Mouse (Mus musculus) embryonic facial prominence, embryonic 14.5 days (tissue): ENCODE results near the gene Rab10. TPM values are rescaled to one million over a fixed set of nuclear protein-coding genes. Genes with fewer than 3 reads are reported as not detected.

Source experiments
- ATAC-seq: fragments of 200-750 bp; cut with Nextera tagmentation; 2 replicates; pipeline ENCODE4 v1.8.0; 2017; ENCODE audit warnings: low read depth, moderate number of reproducible peaks, moderate TSS enrichment
- DNase-seq: peaks from one replicate; pipeline ENCODE4 v3.0.0-alpha.2; 2015; ENCODE audit warnings: low spot score
- H3K27ac ChIP-seq: fragments of 300-500 bp; sonication (generic); replicated peaks from 2 replicates; pipeline ENCODE4 v1.5.1; 2014; ENCODE audit warnings: low read depth, mild to moderate bottlenecking, low read length, moderate library complexity
- H3K27me3 ChIP-seq: fragments of 300-500 bp; sonication (generic); replicated peaks from 2 replicates; pipeline ENCODE4 v1.6.1; 2014; ENCODE audit warnings: low read length; ENCODE audit not compliant: control insufficient read depth, insufficient read depth
- H3K36me3 ChIP-seq: fragments of 300-500 bp; sonication (generic); 2 replicates; pipeline ENCODE4 v1.6.1; 2014; ENCODE audit warnings: low read length, mixed read lengths; ENCODE audit not compliant: control insufficient read depth, insufficient read depth
- H3K4me1 ChIP-seq: fragments of 300-500 bp; sonication (generic); 2 replicates; pipeline ENCODE4 v1.6.1; 2014; ENCODE audit warnings: antibody characterized with exemption, low read length; ENCODE audit not compliant: control insufficient read depth, insufficient read depth
- H3K4me2 ChIP-seq: fragments of 300-500 bp; sonication (generic); 2 replicates; pipeline ENCODE4 v1.6.1; 2014; ENCODE audit warnings: low read depth, mild to moderate bottlenecking, low read length, moderate library complexity, mixed read lengths
- H3K4me3 ChIP-seq: fragments of 300-500 bp; sonication (generic); 2 replicates; pipeline ENCODE4 v1.5.1; 2014; ENCODE audit warnings: low read depth, mild to moderate bottlenecking, low read length
- H3K9ac ChIP-seq: fragments of 300-500 bp; sonication (generic); 2 replicates; pipeline ENCODE4 v1.6.1; 2014; ENCODE audit warnings: low read depth, mild to moderate bottlenecking, low read length, moderate library complexity, mixed read lengths
- H3K9me3 ChIP-seq: fragments of 300-500 bp; sonication (generic); 2 replicates; pipeline ENCODE4 v1.6.1; 2016; ENCODE audit warnings: low read length; ENCODE audit not compliant: control insufficient read depth
- WGBS: fragments of 180-500 bp; shearing (Covaris S2); extraction: QIAGEN DNeasy Blood & Tissue Kit; methylation state at CpG from one replicate; pipeline ENCODE4 v1.1.7; 2014; 5-methylcytosine and 5-hydroxymethylcytosine counted together
- polyA plus RNA-seq: library from polyadenylated mRNA; unstranded; fragments of >200 nt; fragmentation: Nextera tagmentation; extraction: Ambion mirVana; gene quantifications from 2 replicates; pipeline ENCODE4 v1.2.1, GENCODE M21; 2014

Gene Rab10
- polyA plus RNA-seq, 1 experiment from 2014 or later: 98.8 TPM

DNA sequence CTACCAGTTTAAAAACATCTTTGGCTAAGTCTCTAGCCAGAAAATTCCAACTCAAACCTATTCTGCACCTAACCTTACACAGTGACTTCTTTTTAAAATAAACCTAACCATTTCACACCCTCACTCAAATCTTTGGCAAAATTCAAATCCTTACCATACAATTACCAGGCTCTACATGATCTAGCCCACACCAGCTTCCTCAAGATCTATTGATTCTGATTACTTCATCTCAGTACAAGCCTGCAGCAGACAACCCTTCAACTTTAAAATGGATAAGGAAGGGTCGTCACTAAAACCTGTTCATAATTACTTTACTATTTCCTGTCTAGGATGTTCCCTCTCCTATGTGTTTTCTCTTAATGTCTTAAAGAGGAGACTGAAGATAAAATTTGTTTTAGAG, 23.9 kb downstream of the Rab10 start:
- no peak for ATAC-seq
- DNase-seq: no peak
- WGBS: 35% methylated on average over 1 of the region's 1 CpGs

DNA sequence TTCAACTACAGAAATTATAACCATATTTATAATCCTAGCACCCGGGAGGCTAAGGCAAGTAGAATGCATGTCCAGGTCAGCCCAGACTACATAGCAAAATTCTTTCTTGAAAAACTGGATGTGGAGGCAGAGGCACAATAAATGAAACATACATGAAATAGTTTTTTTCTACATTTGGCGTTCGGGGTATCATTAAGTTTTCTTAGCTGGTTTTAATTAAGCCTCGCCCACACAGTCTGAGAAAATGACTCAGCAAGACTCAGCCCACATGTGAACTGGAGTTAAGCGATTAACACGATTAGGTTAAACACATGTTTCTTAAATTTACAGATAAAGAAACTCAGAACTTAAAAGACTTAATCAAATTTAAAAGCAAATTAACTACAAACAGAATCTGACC, 24.4 kb downstream of the Rab10 start:
- DNase-seq (peak; percentile 26), ATAC-seq (no peak)
- H3K4me3 ChIP-seq: no peak overlapping the region
- no peaks in the 10 kb centered on the region for H3K4me1 ChIP-seq
- H3K36me3 ChIP-seq: no peaks in the 10 kb centered on the region
- no peaks in the 10 kb centered on the region for H3K9me3 ChIP-seq
- no peak overlapping the region for H3K9ac ChIP-seq
- H3K27ac ChIP-seq: no peak overlapping the region
- 53% methylated on average over 6 of the region's 6 CpGs for WGBS
- no peak overlapping the region for H3K4me2 ChIP-seq
- H3K27me3 ChIP-seq: no peaks in the 10 kb centered on the region

More for the DNA sequence above, 23.9 kb downstream of the Rab10 start:
- Histone ChIP-seq H3K27me3 (no peaks in the 10 kb centered on the region), H3K36me3 (0 out of 2 replicates have a peak, but pooled peaks cover 2% of the 10 kb centered on the region), H3K9me3 (no peaks in the 10 kb centered on the region), H3K27ac (no peak overlapping the region), H3K4me1 (no peaks in the 10 kb centered on the region), H3K9ac (no peak overlapping the region), H3K4me2 (no peak overlapping the region), H3K4me3 (no peak overlapping the region)

DNA sequence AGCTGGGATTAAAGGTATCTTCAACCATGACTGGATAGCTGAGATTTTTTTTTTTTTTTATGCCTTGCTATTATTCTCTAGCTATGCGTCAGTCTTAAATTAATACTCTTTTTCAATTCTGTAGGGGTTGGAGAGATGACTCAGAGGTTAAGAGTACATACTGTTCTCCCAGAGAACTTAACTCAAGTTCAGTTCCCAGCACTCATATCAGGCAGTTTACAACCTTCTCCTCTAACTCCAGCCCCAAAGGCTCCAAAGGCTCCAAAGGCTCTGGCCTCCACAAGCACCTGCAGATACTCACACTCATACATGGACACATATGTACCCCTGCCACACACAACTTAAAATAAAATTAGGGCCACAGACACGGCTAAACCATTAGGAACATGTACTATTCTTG, 25.3 kb downstream of the Rab10 start:
- no peak for DNase-seq

DNA sequence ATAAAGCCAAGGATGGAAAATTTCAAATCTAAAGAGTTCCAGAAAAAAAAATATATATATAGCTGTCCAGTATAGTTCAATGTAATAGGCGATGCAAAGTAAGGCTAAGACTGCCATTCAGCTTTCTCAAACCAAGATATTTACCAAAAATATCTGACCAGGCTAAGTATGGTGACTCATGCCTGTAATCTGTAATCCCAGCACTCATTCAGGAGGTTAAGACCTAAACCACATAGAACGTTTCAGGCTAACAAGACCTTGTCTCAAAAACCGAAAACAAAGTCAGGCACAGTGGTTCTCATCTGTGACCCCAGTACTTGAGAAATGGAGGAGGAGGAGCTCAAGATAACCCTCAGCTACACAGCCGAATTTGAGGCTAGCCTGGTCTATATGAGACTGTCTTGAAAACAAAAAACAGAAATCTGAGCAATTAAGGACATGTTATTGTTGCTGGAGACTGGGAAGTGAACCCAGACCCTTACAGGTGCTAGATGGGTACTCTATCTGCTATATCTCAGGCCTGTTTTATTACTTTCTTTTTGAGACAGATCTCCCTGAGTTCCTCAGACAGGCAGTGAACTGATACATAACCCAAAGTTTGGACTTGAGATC, 25.8 kb downstream of the Rab10 start:
- no peak for ATAC-seq
- Histone ChIP-seq H3K27ac (no peak overlapping the region), H3K9me3 (no peaks in the 10 kb centered on the region), H3K9ac (no peak overlapping the region), H3K4me3 (no peak overlapping the region), H3K4me2 (no peak overlapping the region), H3K36me3 (no peaks in the 10 kb centered on the region), H3K27me3 (no peaks in the 10 kb centered on the region), H3K4me1 (no peaks in the 10 kb centered on the region)
- no peak for DNase-seq
- 81% methylated on average over 4 of the region's 4 CpGs for WGBS

More for the DNA sequence above, 25.3 kb downstream of the Rab10 start:
- no peak overlapping the region for H3K4me3 ChIP-seq
- no peak for ATAC-seq
- no peaks in the 10 kb centered on the region for H3K9me3 ChIP-seq
- H3K27ac ChIP-seq: no peak overlapping the region
- 91% methylated on average over 2 of the region's 2 CpGs for WGBS
- H3K4me2 ChIP-seq: no peak overlapping the region
- no peak overlapping the region for H3K9ac ChIP-seq
- H3K27me3 ChIP-seq: no peaks in the 10 kb centered on the region
- no peaks in the 10 kb centered on the region for H3K4me1 ChIP-seq
- no peaks in the 10 kb centered on the region for H3K36me3 ChIP-seq

DNA sequence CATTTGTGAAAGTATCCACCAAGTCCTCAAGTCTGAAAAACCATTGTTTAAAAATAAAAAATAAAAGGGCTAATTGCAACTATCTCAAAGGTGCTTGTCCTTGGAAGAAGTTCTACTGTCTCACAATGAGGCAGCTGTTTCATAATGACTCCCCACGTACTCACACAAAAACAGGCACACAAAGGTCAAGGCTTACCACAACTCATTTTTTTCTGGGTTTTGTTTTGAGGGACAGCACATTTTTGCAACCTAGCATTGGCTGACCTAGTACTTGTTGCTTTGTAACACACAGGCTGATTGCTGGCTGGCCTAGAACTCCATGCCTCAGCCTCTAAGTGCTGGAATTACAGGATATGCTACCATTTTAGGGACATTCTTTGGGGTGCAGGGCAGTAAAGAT, 26.8 kb downstream of the Rab10 start:
- WGBS: 60% methylated on average over 1 of the region's 1 CpGs
- Histone ChIP-seq H3K4me1 (no peaks in the 10 kb centered on the region), H3K36me3 (no peaks in the 10 kb centered on the region), H3K9ac (no peak overlapping the region), H3K4me3 (no peak overlapping the region), H3K9me3 (no peaks in the 10 kb centered on the region), H3K4me2 (no peak overlapping the region), H3K27ac (no peak overlapping the region), H3K27me3 (no peaks in the 10 kb centered on the region)
- DNase-seq: no peak
- ATAC-seq: no peak

DNA sequence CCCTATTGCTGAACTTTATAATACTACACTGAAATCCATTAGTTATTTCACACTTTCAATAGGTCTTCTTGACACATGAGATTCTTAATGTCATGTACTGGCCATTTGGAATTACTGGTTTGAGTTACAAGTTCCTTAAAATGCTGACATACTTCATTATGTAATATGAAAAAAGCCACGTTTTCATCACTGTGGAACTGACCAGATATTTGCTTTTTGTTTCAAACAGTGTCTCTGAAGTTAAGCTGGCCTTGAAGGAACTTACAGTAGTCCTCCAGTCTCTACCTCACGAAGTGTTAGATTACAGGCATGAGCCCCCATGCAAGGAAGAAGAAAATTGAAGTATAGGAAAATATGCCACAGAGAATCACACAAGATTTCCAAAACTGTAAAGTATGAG, 27.2 kb downstream of the Rab10 start:
- DNase-seq (no peak), ATAC-seq (no peak)
- H3K4me2 ChIP-seq: no peak overlapping the region
- no peak overlapping the region for H3K4me3 ChIP-seq
- no peak overlapping the region for H3K27ac ChIP-seq
- no peaks in the 10 kb centered on the region for H3K4me1 ChIP-seq
- H3K27me3 ChIP-seq: no peaks in the 10 kb centered on the region
- H3K9me3 ChIP-seq: no peaks in the 10 kb centered on the region
- no peaks in the 10 kb centered on the region for H3K36me3 ChIP-seq
- no peak overlapping the region for H3K9ac ChIP-seq
- WGBS: 80% methylated on average over 2 of the region's 2 CpGs

DNA sequence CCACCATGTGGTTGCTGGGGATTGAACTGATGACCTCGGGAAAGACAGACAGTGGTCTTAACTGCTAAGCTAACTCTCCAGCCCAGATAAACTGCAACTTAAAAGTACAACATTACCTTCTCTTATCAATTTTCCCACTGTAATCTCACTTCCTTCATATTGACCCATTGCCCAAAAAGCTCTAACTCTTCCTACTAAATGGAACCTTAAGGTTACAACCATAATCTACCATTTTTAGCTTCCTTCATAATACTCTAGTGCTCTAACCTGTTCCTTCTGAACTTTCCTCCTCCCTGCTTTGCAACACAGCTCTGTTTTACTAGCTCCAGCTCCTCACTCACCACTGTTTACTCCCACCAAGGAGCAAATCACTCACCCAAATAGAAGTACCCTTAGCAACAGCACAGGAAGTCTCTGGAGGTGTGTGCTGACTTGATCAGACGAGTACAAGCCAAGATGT, 30.9 kb downstream of the Rab10 start:
- no peaks in the 10 kb centered on the region for H3K27me3 ChIP-seq
- DNase-seq: no peak
- no peak overlapping the region for H3K27ac ChIP-seq
- no peak overlapping the region for H3K9ac ChIP-seq
- no peaks in the 10 kb centered on the region for H3K4me1 ChIP-seq
- no peak for ATAC-seq
- H3K4me3 ChIP-seq: no peak overlapping the region
- WGBS: 88% methylated on average over 2 of the region's 2 CpGs
- H3K9me3 ChIP-seq: no peaks in the 10 kb centered on the region
- no peak overlapping the region for H3K4me2 ChIP-seq
- no peaks in the 10 kb centered on the region for H3K36me3 ChIP-seq

DNA sequence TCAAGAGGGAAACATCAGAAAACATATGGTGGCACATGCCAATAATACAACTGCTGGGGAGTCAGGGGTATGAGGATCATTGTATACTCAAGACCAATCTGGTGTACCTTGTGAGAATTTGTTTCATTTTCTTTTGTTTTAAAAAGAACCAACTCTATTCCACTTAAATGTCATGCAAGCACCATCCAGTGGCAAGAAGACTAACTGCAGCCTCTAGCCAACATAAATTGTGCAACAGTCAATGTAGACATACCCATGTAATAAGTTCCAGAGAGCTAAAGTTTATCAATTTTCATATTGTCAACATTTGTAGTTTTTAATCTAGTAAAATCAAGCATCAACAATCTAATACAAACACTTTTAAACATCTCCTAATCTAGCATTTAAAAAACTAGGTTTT, 39.0 kb downstream of the Rab10 start:
- Histone ChIP-seq H3K4me2 (no peak overlapping the region), H3K27ac (no peak overlapping the region), H3K4me3 (no peak overlapping the region), H3K9me3 (0 out of 2 replicates have a peak, but pooled peaks cover 7% of the 10 kb centered on the region), H3K36me3 (no peaks in the 10 kb centered on the region), H3K9ac (no peak overlapping the region), H3K27me3 (no peaks in the 10 kb centered on the region), H3K4me1 (no peaks in the 10 kb centered on the region)
- DNase-seq (no peak), ATAC-seq (no peak)

DNA sequence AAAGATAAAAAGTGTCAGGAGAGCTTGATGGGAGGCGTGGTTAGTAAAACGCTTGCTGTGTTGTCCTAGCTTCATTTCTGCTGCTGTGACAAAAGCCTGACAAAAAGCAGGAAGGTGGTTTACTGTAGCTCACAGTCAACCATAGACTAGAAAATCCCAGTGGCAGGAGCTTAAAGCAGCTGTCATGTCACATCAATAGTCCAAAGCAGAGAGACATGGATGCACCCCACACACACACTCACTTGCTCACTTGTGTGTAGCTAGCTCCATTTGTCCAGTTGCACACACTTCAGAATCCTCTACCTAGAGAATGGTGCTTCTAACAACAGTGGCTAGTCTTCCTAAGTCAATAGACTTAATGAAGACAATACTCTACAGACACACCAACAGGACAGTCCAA, 42.4 kb downstream of the Rab10 start:
- 83% methylated on average over 2 of the region's 2 CpGs for WGBS
- ATAC-seq (no peak), DNase-seq (peak; percentile 4)
- no peak overlapping the region for H3K4me2 ChIP-seq
- no peak overlapping the region for H3K4me3 ChIP-seq
- H3K9ac ChIP-seq: no peak overlapping the region
- H3K27ac ChIP-seq: no peak overlapping the region
- no peaks in the 10 kb centered on the region for H3K4me1 ChIP-seq
- 0 out of 2 replicates have a peak, but pooled peaks cover 7% of the 10 kb centered on the region for H3K9me3 ChIP-seq
- 0 out of 2 replicates have a peak, but pooled peaks cover 5% of the 10 kb centered on the region for H3K36me3 ChIP-seq
- H3K27me3 ChIP-seq: no peaks in the 10 kb centered on the region
